Mouse (Mus musculus): ENCODE data around the gene Cacng4. TPM values are rescaled to one million over a fixed set of nuclear protein-coding genes. Genes with fewer than 3 reads are reported as not detected.

The Cacng4 gene
- polyA plus RNA-seq, 1 experiment from 2014 or later = 0.13 TPM

DNA sequence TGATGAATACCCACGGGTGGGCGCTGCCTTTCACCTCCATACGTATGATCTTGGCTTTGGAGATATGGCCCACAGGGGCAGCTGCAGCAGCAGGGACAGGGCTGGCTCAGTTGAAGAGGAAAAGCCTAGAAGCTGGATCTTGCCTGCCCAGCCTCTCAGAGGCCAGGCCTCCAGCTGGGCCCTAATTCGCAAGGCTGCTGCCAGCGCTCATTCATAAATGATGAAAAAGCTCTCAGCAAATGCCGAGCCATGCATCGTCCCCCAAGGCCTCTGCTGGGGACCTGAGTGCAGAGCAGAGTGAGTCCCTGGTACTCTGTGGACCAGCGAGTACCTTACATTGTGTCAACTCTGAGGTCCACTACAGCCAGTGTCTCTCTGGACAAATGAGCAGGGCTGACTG is 26.0 kb downstream of the Cacng4 start:
- H3K9me3 ChIP-seq (replicated peaks) = no peaks in the 10 kb centered on the region
- no peak overlapping the region for H3K4me3 ChIP-seq (replicated peaks)
- H3K27me3 ChIP-seq = no peaks in the 10 kb centered on the region
- H3K36me3 ChIP-seq = no peaks in the 10 kb centered on the region
- ATAC-seq (ENCODE audit: low read depth) (no peak), DNase-seq (no peak)
- WGBS (ENCODE audit: insufficient replicate concordance) = 61% methylated on average over 8 of the region's 8 CpGs
- no peak overlapping the region for H3K27ac ChIP-seq
- no peak overlapping the region for H3K4me2 ChIP-seq
- no peaks in the 10 kb centered on the region for H3K4me1 ChIP-seq (replicated peaks)
- H3K9ac ChIP-seq = no peak overlapping the region

DNA sequence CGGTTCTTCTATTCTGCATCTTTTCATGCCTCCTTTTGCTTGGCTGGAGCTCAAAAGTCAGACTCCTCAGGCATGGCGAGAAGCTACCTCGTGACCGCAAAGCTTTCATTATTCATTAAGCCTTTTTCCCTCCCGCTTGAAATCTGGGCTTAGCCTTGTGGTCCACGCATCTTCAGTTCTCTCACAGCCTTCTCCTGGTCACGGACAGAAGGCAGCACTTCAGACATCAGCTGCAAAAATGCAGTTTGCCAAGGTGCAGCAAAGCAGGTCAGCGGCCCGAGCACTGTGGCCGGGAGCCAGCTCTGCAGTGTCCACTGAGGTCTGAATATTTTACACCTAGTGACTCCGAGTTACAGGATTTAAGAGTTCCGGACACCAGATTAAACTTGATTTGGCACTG is 27.4 kb downstream of the Cacng4 start:
- H3K36me3 ChIP-seq = no peaks in the 10 kb centered on the region
- WGBS (ENCODE audit: insufficient replicate concordance) = 74% methylated on average over 12 of the region's 12 CpGs
- H3K4me1 ChIP-seq (replicated peaks) = no peaks in the 10 kb centered on the region
- no peak overlapping the region for H3K27ac ChIP-seq
- DNase-seq = no peak
- no peak for ATAC-seq (ENCODE audit: low read depth)
- no peaks in the 10 kb centered on the region for H3K9me3 ChIP-seq (replicated peaks)
- H3K4me3 ChIP-seq (replicated peaks) = no peak overlapping the region
- H3K4me2 ChIP-seq = no peak overlapping the region
- no peaks in the 10 kb centered on the region for H3K27me3 ChIP-seq
- no peak overlapping the region for H3K9ac ChIP-seq

DNA sequence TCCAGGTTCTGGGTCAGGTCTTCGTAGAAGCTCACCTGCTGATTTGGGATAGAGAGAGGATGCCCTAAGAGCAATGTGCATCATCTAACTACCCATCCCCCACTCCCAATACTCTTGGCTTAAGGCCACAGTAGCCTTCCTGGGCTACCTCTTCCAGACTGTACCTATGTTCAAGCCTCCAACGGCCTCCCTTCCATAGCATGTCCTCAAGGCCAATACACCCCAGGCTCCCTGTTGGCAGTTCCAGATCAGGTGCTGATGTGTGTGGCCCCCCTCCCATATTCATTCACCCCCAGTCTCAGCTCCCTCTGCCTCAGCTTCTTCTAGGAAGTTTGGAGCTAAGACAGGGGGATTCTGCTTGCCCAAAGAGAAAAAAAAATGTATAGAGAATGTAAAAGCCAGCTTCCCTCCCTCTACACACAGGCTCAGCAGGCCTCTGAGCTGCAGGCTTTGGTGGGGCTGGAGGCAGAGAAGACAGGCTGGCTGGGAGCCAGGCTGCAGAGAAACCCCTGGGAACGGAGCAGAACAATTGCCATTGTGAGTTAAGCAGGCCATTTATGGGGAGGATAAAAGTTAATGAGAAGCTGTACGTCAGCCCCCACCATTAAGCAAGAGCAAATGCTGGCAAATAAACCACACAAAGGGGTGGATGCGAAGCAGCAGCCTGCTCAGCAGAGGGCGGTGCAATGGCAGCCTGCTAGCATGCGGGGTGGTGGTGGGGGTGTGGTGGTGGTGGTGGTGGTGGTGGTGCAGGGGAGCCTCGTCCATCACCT is 31.5 kb downstream of the Cacng4 start:
- no peaks in the 10 kb centered on the region for H3K36me3 ChIP-seq
- no peak overlapping the region for H3K27ac ChIP-seq
- no peak for DNase-seq
- H3K9ac ChIP-seq = no peak overlapping the region
- H3K4me3 ChIP-seq (replicated peaks) = no peak overlapping the region
- H3K4me2 ChIP-seq = no peak overlapping the region
- ATAC-seq (ENCODE audit: low read depth) = no peak
- WGBS (ENCODE audit: insufficient replicate concordance) = 37% methylated on average over 8 of the region's 8 CpGs
- H3K9me3 ChIP-seq (replicated peaks) = no peaks in the 10 kb centered on the region
- H3K4me1 ChIP-seq (replicated peaks) = no peaks in the 10 kb centered on the region
- peaks cover 3% of the 10 kb centered on the region; the same call in 1 of the 2 replicates for H3K27me3 ChIP-seq

DNA sequence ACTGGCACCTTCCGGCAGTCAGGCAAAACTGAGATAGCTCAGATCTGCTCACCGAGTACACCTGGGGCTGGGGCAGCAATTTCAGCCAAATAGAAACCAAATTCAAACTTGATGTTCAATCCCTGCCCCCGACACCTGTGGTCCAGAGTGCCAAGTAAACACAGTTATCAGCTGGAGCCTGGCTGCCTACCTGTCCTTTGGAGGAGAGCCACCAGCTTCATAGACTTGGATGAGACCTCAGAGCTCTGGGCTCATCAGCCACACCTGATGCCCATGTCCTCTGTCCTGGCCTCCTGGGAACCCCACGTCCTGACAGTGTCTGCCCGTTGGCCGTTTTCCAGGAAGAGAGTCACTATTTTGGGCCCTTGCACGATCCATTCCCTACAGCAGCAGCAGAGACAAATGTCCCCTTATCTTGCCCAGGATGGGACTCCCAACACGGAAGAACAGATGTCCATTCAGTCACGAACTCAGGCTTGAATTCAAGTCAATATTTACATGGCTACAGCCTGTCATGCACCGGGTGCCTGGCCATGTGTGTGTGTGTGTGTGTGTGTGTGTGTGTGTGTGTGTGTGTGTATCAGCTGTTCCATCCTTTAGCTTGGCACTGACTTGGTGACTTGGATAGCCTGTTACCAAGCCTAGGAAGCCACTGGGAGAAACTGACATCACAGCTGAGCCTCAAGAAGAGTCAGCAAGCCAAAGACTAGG is 32.4 kb downstream of the Cacng4 start:
- 62% methylated on average over 10 of the region's 10 CpGs for WGBS (ENCODE audit: insufficient replicate concordance)
- H3K4me3 ChIP-seq (replicated peaks) = no peak overlapping the region
- H3K9me3 ChIP-seq (replicated peaks) = no peaks in the 10 kb centered on the region
- DNase-seq (no peak), ATAC-seq (ENCODE audit: low read depth) (no peak)
- no peak overlapping the region for H3K9ac ChIP-seq
- peaks cover 3% of the 10 kb centered on the region; the same call in 1 of the 2 replicates for H3K27me3 ChIP-seq
- H3K4me1 ChIP-seq (replicated peaks) = no peaks in the 10 kb centered on the region
- no peak overlapping the region for H3K27ac ChIP-seq
- H3K4me2 ChIP-seq = no peak overlapping the region
- no peaks in the 10 kb centered on the region for H3K36me3 ChIP-seq

DNA sequence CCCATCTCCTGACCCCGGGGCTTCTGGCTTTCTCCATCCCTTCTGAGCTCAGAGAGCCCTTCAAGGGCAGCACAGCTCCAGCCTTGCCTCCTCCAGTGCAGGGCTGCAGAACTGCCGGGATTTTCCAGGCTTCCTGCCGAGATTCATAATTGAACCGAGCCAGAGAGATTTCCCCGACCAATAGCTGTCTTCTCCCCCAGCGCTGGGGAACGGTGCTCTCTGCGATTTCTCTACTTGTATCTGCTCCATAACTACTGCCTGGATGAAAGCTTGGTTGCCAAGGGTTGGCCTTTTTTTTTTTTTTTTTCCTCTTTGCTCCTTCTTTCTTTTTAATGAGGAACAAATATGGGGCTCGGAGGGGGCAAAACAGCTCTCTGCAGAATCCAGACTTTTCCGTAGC is 34.4 kb downstream of the Cacng4 start:
- DNase-seq (no peak), ATAC-seq (ENCODE audit: low read depth) (no peak)
- Histone ChIP-seq H3K4me3 (replicated peaks) (no peak overlapping the region), H3K36me3 (no peaks in the 10 kb centered on the region), H3K9ac (no peak overlapping the region), H3K27ac (no peak overlapping the region), H3K4me2 (no peak overlapping the region), H3K4me1 (replicated peaks) (no peaks in the 10 kb centered on the region), H3K27me3 (peaks cover 3% of the 10 kb centered on the region; the same call in 1 of the 2 replicates), H3K9me3 (replicated peaks) (no peaks in the 10 kb centered on the region)
- 57% methylated on average over 10 of the region's 10 CpGs for WGBS (ENCODE audit: insufficient replicate concordance)

DNA sequence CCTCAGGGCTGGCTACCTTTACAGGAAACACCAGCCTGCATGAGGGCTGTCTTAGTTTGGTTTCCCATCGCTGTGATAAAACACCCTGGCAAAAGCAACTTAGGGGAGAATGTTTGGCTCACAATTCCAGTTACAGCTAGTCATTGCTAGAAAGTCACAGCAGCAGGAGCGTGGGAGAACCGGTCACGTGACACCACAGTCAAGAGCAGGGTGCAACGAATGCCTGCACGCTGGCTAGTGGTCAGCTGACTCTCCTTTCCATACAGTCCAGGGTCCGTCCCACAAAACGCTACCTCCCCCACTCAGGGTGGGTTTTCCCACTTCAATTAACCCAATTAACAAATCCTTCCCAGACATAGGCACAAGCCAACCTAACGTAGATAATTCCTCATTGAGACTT is 34.8 kb downstream of the Cacng4 start:
- Histone ChIP-seq H3K9me3 (replicated peaks) (no peaks in the 10 kb centered on the region), H3K27me3 (peaks cover 3% of the 10 kb centered on the region; the same call in 1 of the 2 replicates), H3K27ac (no peak overlapping the region), H3K9ac (no peak overlapping the region), H3K4me1 (replicated peaks) (no peaks in the 10 kb centered on the region), H3K36me3 (no peaks in the 10 kb centered on the region), H3K4me2 (no peak overlapping the region), H3K4me3 (replicated peaks) (no peak overlapping the region)
- ATAC-seq (ENCODE audit: low read depth) = no peak
- 55% methylated on average over 9 of the region's 9 CpGs for WGBS (ENCODE audit: insufficient replicate concordance)
- DNase-seq = no peak

DNA sequence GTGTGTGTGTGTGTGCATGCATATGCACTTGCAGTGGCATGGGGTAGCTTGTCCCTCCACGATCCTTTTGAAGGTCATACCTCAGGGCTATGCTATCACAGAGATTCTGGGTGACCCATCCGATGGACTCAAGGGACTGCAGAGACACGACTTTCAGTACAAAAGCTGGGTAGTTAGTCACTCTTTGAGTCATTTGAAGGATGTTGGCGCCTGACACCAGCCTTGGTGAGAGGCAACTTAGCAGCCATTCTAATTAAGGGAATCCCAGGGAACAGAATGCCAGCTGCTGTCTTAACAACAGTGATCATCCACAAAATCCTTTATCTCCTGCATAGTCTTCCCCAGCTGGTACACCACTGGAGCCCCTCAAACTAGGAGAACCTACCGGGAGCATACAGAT is 45.2 kb downstream of the Cacng4 start:
- ATAC-seq (ENCODE audit: low read depth) (no peak), DNase-seq (no peak)
- Histone ChIP-seq H3K4me2 (no peak overlapping the region), H3K27me3 (no peaks in the 10 kb centered on the region), H3K9ac (no peak overlapping the region), H3K4me3 (replicated peaks) (no peak overlapping the region), H3K36me3 (no peaks in the 10 kb centered on the region), H3K27ac (no peak overlapping the region), H3K4me1 (replicated peaks) (no peaks in the 10 kb centered on the region), H3K9me3 (replicated peaks) (no peaks in the 10 kb centered on the region)
- WGBS (ENCODE audit: insufficient replicate concordance) = 60% methylated on average over 5 of the region's 5 CpGs

DNA sequence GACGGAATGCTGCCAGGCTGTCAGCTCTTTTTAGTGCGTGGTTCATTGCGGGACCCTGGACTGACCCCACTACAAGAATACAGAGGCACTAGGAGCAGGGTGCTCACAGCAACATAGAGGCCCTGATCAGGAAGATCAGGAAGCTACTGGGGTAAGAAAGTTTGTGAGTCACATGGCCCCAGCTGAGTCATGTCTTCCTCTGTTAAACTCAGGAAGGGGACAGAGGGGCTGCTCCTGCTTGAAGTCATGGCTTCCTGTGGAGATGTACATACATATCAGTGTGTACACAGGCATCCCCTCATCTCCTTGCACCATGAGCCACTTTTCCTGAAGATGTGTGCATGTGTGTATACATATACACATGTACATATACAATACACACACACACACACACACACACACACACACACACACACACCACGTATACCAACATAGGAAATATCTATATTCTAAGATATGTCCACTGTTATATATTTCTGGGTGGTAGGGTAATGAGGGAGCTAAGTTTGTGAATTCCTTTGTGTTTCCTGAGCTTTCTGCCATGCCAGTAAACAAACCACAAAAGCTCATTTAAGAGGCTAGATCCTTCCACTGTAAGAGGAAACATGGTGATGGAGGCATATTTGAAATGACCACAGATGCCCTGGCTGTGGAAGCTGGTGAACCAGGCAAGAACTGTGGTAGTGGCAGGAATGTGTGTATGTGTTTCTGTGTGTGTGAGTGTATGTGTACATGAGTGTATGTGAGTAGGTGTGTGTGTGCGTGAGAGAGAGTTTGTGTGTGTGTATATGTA is 45.9 kb downstream of the Cacng4 start:
- Histone ChIP-seq H3K36me3 (no peaks in the 10 kb centered on the region), H3K4me1 (replicated peaks) (no peaks in the 10 kb centered on the region), H3K9ac (no peak overlapping the region), H3K4me2 (no peak overlapping the region), H3K27ac (no peak overlapping the region), H3K9me3 (replicated peaks) (no peaks in the 10 kb centered on the region), H3K4me3 (replicated peaks) (no peak overlapping the region), H3K27me3 (no peaks in the 10 kb centered on the region)
- WGBS (ENCODE audit: insufficient replicate concordance) = 71% methylated on average over 5 of the region's 5 CpGs
- DNase-seq (no peak), ATAC-seq (ENCODE audit: low read depth) (no peak)

DNA sequence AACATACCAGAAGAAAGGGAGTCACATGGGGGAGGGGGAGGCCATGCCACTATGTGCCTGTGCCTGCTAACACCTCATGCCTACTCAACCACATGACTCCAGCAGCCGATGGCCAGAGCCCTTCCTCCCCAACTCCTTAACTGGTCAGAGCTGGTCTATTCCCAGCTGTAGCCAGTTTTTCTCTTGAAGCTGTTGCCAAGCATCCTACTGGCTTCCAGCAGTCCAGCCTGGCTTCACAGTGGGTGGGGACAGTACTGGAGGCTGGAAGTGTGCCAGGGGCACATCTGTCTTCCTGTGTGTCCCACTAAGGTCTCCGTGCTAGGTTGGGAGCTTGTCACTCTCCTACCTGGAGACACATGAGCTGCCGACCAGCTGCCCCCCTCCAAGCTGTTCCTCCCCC is 51.3 kb downstream of the Cacng4 start:
- Histone ChIP-seq H3K4me1 (replicated peaks) (no peaks in the 10 kb centered on the region), H3K4me3 (replicated peaks) (no peak overlapping the region), H3K4me2 (no peak overlapping the region), H3K27ac (no peak overlapping the region), H3K9me3 (replicated peaks) (no peaks in the 10 kb centered on the region), H3K9ac (no peak overlapping the region), H3K36me3 (no peaks in the 10 kb centered on the region), H3K27me3 (no peaks in the 10 kb centered on the region)
- ATAC-seq (ENCODE audit: low read depth) (no peak), DNase-seq (no peak)
- 61% methylated on average over 3 of the region's 3 CpGs for WGBS (ENCODE audit: insufficient replicate concordance)

DNA sequence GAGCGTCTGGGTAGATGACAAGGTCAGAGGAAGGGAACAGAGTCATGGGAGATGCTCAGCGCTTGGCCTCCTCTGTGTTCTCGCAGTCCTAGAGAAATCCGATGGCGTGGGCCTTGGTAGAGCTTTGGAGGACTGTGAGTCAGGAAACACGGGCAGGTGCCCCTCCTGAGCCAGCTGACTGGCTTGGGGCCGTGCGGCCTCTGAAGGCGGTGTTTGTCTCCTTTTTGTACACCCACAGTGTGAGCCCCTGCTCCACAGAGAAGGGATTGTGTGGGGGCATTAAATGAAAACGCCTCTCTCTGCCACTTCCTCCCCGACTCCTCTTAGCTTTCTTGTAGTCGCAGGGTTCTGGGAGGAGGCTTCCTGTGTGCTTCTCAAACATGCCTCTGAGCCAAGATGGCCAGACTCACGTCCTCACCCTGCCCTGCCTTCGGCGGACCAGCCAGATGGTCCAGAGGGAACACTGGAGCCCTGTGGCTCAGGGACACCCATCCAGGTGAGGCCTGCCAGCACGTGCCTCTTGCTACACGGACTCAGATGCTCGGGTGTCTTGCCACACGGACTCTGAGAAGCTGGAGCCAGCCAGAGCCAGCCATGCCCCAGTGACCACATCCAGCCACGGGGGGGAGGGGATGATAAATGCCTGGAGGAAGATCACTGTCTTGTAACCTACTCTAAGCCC is 55.8 kb downstream of the Cacng4 start:
- WGBS (ENCODE audit: insufficient replicate concordance) = 60% methylated on average over 20 of the region's 20 CpGs
- no peak overlapping the region for H3K27ac ChIP-seq
- H3K9ac ChIP-seq = no peak overlapping the region
- no peaks in the 10 kb centered on the region for H3K9me3 ChIP-seq (replicated peaks)
- H3K4me3 ChIP-seq (replicated peaks) = no peak overlapping the region
- H3K36me3 ChIP-seq = no peaks in the 10 kb centered on the region
- no peak for ATAC-seq (ENCODE audit: low read depth)
- no peak overlapping the region for H3K4me2 ChIP-seq
- DNase-seq = no peak
- no peaks in the 10 kb centered on the region for H3K4me1 ChIP-seq (replicated peaks)
- no peaks in the 10 kb centered on the region for H3K27me3 ChIP-seq

DNA sequence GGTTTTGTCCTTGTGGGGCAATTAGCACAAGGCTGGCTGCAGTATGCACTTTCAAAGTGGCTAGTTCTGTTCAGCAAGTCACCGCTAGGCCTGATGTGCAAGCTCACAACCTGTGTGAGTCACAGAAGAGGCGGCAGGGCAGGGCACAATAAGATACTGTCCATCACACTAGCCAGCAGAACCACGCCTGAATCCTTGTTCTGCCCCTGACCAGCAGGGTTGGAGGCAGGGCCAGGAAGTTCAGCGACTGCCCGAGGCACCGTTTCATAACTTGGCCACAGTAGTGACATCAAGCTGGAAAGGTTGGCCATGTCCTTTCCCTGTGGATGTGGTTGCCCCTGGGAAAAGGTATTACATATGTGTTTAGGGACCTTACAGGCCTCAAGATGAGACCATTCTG is 56.5 kb downstream of the Cacng4 start:
- Histone ChIP-seq H3K27ac (no peak overlapping the region), H3K4me1 (replicated peaks) (no peaks in the 10 kb centered on the region), H3K4me3 (replicated peaks) (no peak overlapping the region), H3K9ac (no peak overlapping the region), H3K36me3 (no peaks in the 10 kb centered on the region), H3K9me3 (replicated peaks) (no peaks in the 10 kb centered on the region), H3K4me2 (no peak overlapping the region), H3K27me3 (no peaks in the 10 kb centered on the region)
- 66% methylated on average over 6 of the region's 6 CpGs for WGBS (ENCODE audit: insufficient replicate concordance)
- ATAC-seq (ENCODE audit: low read depth) (no peak), DNase-seq (no peak)

All from liver, embryonic 13.5 days (tissue).